Mouse (Mus musculus) testis, adult 2 months (tissue): Measurements from ENCODE around the gene Gm42878.

Source experiments
- CTCF ChIP-seq: fragments of 200-500 bp; IDR thresholded peaks from 2 replicates; pipeline ENCODE4 v1.5.1; 2012; ENCODE audit warnings: low read depth, mild to moderate bottlenecking, inconsistent platforms, low read length, moderate library complexity; ENCODE audit not compliant: control insufficient read depth, insufficient read depth, insufficient replicate concordance
- POLR2A ChIP-seq: fragments of 200-500 bp; IDR thresholded peaks from 2 replicates; pipeline ENCODE4 v1.6.1; 2012; ENCODE audit warnings: low read depth, mild to moderate bottlenecking, inconsistent platforms, low read length, moderate library complexity; ENCODE audit not compliant: control insufficient read depth

DNA sequence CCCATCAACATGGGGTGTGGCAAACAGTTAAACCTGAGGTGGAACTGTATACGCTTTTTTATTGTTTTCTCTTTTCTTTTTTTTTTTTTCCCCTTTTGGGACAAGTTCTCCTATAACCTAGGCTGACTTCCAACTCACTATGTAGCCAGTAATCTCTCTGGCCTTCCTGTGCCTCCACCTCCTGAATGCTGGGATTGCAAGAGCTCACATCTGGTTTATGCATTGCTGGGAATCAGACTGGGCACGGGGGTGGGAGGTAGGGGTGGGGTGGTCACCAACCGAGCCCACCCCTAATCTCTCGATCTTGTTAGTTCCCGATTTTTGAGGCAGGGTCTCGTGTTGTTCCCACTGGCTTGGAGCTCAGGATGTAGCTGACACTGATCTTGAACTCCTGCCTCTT, 44.6 kb upstream of the Gm42878 start:
- TF ChIP-seq CTCF (no peak), POLR2A (no peak)
